Mouse (Mus musculus) macrophage (primary cell): ENCODE data around the gene Wasf2. TPM values are rescaled to one million over a fixed set of nuclear protein-coding genes. Genes with fewer than 3 reads are reported as not detected.

Experiments used
- H3K27ac ChIP-seq: fragments of 350-480 bp; formaldehyde crosslinking; 2 replicates; pipeline ENCODE4 v1.9.0; 2021
- H3K36me3 ChIP-seq: fragments of 350-480 bp; formaldehyde crosslinking; 2 replicates; pipeline ENCODE4 v1.9.0; 2021; ENCODE audit errors: inconsistent target
- H3K4me3 ChIP-seq: fragments of 350-480 bp; formaldehyde crosslinking; 2 replicates; pipeline ENCODE4 v1.9.0; 2021; ENCODE audit errors: inconsistent target
- H3K79me2 ChIP-seq: fragments of 350-480 bp; formaldehyde crosslinking; 2 replicates; pipeline ENCODE4 v1.9.0; 2021; ENCODE audit errors: inconsistent target
- WGBS: methylation state at CpG from one replicate; pipeline ENCODE4 v1.1.7; 2026; ENCODE audit warnings: inconsistent platforms; ENCODE audit not compliant: missing documents; 5-methylcytosine and 5-hydroxymethylcytosine counted together
- polyA plus RNA-seq: library from polyadenylated mRNA; stranded (reverse); fragments of 250-400 nt; gene quantifications from 3 replicates; pipeline ENCODE4 v1.2.4, GENCODE M21; 2018; ENCODE audit warnings: inconsistent platforms

Wasf2 gene
- polyA plus RNA-seq, 1 experiment from 2014 or later, result 117 TPM

DNA sequence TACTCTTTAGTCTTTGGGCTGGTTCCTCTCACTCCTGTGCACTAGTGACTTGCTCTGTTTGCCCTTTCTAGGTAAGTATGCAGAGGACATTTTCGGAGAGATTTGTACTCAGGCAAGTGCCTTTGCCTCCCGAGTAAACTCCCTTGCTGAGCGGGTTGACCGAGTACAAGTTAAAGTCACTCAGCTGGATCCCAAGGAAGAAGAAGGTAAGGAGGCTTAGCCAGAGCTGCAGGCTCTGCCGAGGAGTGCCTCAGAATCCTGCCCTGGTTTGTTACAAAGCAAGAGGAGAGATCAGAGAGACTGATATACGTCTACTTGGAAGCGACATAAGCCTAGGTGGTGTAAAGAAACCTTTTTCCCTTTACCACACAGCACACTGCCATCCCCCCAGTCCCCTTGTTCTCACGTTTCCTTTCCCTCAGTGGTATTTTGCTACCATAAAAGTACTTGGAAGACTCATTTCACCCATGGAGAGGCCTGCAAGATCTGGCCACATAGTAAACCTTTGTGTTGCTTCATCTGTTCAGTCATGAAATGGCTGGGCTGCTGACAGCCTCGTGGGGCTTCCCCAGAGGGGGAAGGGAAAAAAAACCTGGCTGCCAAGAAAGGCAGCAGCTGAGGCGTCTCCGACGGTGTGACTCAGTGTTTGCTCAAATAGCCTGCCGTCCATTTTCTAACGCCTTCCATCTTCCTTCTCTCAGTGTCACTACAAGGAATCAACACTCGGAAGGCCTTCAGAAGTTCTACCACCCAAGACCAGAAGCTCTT lies 54.8 kb downstream of the Wasf2 start:
- Histone ChIP-seq H3K4me3 (no peak overlapping the region), H3K36me3 (peaks cover 65% of the 10 kb centered on the region), H3K79me2 (peaks cover 95% of the 10 kb centered on the region), H3K27ac (no peak overlapping the region)
- WGBS, result 77% methylated on average over 15 of the region's 15 CpGs

DNA sequence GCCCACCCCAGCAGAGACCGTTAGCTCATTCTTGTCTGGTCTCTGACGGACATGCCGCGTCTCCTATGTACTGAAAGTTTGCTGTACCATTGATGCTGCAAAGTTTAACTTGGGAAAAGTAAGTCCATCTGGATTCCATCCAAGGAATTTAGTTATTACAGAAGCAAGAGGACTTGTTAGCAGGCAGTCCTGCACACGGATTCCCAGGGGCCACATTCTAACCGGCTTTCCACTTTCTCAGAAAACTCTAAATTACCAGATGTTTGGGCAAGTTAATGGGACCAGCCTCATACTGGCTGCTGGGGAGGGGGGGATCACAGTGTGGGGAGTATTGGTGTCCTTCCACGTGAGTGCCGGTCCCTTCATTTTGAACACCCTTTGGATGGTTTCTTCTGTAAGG lies 55.6 kb downstream of the Wasf2 start:
- Histone ChIP-seq H3K79me2 (peaks cover 87% of the 10 kb centered on the region), H3K4me3 (no peak overlapping the region), H3K36me3 (peaks cover 72% of the 10 kb centered on the region), H3K27ac (no peak overlapping the region)
- 95% methylated on average over 8 of the region's 8 CpGs for WGBS

DNA sequence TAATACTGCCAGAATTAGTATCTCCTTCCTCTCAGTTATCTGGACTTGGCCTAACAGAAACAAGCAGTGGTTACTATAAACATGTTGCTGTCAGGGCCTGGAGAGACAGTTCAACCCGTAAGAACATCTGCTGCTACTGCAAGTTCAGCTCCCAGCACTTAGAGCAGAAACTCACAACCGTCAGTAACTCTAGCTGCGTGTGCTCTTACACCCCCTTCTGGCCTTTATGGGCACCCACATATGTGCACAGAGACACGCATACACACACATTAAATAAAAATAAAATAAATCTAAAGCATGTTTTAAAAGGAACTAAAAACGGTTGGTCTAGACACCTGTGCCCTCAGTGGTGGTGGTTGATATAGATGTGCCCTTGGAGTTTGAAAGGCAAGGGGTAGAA lies 56.6 kb downstream of the Wasf2 start:
- Histone ChIP-seq H3K36me3 (peaks cover 73% of the 10 kb centered on the region), H3K79me2 (peaks cover 77% of the 10 kb centered on the region), H3K27ac (no peak overlapping the region), H3K4me3 (no peak overlapping the region)
- 96% methylated on average over 5 of the region's 5 CpGs for WGBS

DNA sequence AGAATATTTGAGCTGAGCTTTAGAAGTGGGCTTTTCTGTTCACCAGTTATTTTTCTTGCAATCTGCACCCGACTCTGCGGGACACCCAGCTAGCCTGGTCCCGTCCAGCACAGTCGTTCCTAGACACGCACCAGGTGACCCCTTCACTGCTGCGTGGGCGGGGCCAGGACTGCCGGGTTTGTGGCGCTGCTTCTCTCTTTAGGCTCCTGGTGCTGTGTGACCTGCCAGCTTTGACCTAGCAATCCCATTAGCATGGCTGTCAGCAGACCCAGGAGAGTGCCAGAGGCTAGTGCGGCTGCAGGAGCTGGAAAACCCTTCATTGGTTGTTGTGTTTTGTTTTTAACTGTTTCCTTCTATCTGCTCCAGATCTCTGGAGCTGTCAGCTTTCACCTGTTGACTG lies 59.1 kb downstream of the Wasf2 start:
- H3K36me3 ChIP-seq, result peaks cover 97% of the 10 kb centered on the region
- peaks cover 52% of the 10 kb centered on the region for H3K79me2 ChIP-seq
- 92% methylated on average over 10 of the region's 10 CpGs for WGBS
- H3K4me3 ChIP-seq, result no peak overlapping the region
- H3K27ac ChIP-seq, result no peak overlapping the region

DNA sequence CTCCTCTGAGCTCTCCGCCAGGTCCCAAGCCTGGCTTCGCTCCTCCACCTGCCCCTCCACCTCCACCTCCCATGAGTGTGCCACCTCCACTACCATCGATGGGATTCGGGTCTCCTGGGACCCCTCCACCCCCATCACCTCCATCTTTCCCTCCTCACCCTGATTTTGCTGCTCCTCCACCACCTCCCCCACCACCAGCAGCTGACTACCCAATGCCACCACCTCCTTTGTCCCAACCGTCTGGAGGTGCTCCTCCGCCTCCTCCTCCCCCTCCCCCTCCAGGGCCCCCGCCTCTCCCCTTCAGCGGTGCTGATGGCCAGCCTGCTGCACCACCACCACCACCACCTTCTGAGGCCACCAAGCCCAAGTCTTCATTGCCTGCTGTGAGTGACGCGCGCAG lies 64.2 kb downstream of the Wasf2 start:
- Histone ChIP-seq H3K4me3 (no peak overlapping the region), H3K36me3 (peaks cover 74% of the 10 kb centered on the region), H3K79me2 (peaks cover 4% of the 10 kb centered on the region; the same call in 1 of the 2 replicates), H3K27ac (no peak overlapping the region)
- WGBS, result 95% methylated on average over 9 of the region's 11 CpGs

DNA sequence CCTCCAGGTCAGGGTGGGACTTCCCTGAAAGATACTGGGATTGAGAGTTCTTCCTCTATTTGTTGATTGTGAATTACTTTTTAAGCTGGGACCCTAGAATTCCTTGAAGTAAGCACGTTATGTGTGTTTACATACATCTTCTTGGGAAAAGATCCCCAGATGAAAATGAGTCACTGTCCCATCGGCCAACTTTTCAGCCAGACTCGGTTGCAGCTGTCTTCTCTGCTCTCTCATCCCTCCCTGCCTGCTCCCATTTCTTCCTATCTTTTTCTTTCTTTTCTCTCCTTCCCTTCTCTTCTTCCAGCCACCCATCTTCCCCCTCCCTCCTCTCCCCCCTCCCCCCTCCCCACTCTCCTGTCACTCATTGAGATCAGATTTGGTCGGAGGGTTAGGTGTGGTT lies 64.7 kb downstream of the Wasf2 start:
- 94% methylated on average over 3 of the region's 4 CpGs for WGBS
- peaks cover 68% of the 10 kb centered on the region for H3K36me3 ChIP-seq

DNA sequence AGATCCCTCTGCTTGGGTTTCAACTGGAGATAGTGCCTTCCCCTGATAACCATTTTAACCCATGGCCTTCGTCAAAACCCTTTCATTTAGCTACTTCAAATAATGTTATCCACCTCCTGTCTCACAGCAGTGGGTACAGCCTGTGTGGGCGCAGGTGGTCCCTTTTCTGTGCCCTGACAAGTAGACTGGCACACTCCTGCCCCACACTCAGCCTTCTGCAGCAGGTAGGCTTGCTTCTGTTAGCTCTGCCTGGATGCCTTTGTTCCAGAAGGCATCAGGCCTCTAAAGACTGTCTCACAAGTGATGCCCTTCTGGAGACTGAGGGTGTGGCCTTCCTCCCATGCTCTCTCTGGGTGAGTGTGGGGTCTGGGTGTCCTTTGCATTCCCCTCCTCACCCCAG lies 65.8 kb downstream of the Wasf2 start:
- Histone ChIP-seq H3K27ac (no peak overlapping the region), H3K36me3 (peaks cover 57% of the 10 kb centered on the region), H3K79me2 (no peaks in the 10 kb centered on the region; the same call in 1 of the 2 replicates), H3K4me3 (no peak overlapping the region)
- WGBS, result 88% methylated on average over 2 of the region's 2 CpGs

More for the DNA sequence above, 64.7 kb downstream of the Wasf2 start:
- Histone ChIP-seq H3K4me3 (no peak overlapping the region), H3K79me2 (no peaks in the 10 kb centered on the region; the same call in 1 of the 2 replicates), H3K27ac (no peak overlapping the region)

DNA sequence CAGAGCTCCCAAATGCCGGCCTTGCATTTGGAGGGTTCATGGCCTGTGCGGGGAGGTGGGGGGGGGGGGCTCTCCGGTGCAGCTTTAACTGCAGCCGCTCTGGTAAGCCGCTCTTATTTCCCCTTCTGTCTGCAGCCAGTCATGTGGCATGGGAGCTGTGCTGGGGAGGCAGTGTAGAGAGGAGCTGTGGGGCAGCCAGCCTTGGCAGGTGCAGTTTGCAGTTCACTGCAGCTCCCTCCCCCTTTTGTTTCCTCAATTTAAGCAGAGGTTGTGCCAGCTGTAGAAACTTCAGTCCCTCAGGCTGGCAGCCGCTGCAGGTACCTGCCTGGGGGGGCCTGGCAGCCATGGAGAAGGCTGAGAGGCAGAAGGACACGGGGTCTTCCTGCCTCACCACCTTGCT lies 66.5 kb downstream of the Wasf2 start:
- no peak overlapping the region for H3K4me3 ChIP-seq
- no peak overlapping the region for H3K27ac ChIP-seq
- peaks cover 50% of the 10 kb centered on the region for H3K36me3 ChIP-seq
- WGBS, result 47% methylated on average over 6 of the region's 7 CpGs
- no peaks in the 10 kb centered on the region for H3K79me2 ChIP-seq

DNA sequence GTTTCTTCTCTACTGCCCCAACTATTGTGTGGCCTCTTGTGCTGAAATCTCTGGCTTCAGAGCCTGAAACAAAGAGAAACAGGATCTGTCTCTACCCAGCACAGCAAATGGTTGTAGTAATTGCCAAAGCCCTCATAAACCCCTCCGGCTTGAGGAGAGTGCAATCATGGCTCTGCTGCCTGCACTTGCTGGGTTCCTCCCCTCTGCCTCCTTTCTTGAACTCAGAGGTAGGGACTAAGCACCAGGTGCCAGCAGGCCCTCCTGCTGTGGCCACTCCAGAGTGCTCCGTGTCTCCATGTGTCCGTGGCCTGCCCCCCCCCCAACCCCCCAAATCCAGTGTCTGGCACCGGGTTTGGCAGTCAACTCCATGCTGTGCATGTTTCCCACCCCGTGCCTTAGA lies 67.0 kb downstream of the Wasf2 start:
- Histone ChIP-seq H3K4me3 (no peak overlapping the region), H3K36me3 (peaks cover 46% of the 10 kb centered on the region), H3K27ac (no peak overlapping the region), H3K79me2 (no peaks in the 10 kb centered on the region)
- 90% methylated on average over 5 of the region's 5 CpGs for WGBS

DNA sequence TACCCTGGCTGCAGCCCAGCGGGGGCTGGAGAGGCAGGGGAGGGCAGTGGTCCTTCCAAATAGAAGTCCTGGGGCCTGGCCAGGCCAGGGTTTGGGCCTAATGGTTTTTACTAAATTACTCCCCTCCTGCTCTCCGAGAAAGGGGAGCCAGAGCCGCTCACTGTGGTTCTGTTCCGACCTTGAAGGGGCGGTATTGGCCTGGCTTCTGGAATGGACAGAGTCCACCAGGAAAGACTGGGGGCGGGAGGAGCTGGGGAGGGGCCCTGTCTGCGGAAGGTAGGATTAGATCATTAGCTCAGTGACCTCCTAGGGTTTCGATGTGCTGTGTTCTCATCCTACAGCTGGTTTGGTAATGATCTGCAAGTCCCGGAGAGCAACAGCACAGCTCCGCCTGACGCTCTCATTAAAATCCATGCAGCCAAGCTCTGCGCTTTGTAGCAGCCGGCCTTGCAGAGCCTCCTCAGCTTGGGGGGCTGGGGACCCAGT lies 67.5 kb downstream of the Wasf2 start:
- Histone ChIP-seq H3K27ac (no peak overlapping the region), H3K36me3 (peaks cover 41% of the 10 kb centered on the region), H3K4me3 (no peak overlapping the region), H3K79me2 (no peaks in the 10 kb centered on the region)
- WGBS, result 91% methylated on average over 13 of the region's 13 CpGs

DNA sequence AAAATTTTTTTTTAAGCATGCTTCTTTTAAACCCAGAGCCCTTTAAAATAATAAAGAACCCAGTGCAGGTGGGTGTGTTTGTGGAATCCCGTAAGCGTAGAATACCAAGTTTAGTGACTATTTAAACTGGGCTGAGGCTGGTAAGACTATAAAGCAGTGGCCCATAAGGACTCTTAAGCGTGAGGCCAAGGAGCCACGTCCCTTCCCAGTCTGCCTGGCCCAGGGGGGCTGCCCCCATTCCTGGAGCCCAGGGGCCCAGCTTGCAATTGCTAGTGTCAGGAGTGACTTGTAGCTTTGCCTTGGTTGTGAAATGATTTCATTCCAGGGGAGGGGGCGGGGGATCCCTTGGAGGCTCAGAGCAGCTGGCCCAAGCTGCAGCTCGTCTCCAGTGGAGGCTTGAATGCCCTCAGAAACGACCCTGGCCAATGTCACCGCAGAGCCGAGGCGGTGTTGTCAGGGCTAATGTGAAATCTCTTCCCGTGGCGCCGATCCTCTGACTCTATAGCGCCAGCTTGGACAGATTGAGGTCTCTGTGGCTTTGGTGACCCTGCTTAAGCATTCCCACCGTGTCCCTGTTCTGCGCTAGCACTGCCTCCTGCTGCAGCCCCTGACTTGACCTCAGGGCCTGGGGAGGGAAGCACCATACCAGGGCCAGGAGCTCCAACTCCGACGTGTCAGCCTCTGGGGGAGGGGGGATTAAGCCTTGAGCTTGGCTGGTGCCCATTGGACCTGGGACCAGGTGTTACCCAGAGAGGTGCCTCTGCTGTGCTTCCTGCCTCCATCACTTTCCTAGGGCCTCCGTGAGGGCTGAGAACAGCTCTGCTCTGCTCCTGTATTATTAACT lies 68.3 kb downstream of the Wasf2 start:
- Histone ChIP-seq H3K36me3 (peaks cover 34% of the 10 kb centered on the region), H3K27ac (no peak overlapping the region), H3K4me3 (no peak overlapping the region), H3K79me2 (no peaks in the 10 kb centered on the region)
- 87% methylated on average over 19 of the region's 19 CpGs for WGBS

DNA sequence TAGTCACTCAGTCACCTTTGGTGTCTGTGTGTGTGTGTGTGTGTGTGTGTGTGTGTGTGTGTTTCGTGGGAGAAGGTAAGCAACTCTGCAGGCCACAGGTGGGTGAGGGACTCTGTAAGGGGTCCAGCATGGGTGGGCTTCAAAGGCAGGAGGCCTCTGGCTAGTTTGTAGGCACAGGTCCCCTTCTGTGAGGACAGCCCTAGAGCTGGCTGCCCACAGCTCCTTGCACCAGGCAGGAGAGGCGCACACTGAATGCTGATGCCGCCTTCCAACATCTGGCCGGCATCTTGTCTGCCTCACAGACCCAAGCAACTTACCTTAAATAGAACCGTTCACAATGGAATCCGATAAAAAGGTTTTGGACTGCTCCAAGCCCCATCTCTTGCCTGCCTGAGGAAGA lies 69.4 kb downstream of the Wasf2 start:
- Histone ChIP-seq H3K27ac (no peak overlapping the region), H3K4me3 (no peak overlapping the region), H3K36me3 (peaks cover 24% of the 10 kb centered on the region), H3K79me2 (no peaks in the 10 kb centered on the region)
- WGBS, result 88% methylated on average over 6 of the region's 6 CpGs

DNA sequence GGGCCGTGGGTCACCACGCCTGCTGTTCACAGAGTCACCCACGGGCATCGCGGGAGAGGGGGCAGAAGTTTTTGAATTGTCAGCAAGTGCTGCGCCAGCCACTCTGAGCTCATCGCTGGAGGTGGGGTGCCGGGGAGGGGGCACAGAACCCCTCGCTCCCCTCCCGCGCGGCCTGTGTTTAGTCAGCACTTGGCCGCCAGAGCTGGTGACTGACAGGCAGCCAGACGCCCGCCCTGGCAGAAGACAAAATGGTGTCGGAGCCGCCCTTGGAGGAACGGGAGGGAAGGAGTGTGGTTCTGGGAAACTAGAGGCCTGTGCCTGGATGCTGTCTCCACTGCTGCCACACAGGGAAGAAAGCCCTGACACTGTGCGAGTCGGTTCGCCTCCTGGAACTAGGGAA lies 70.0 kb downstream of the Wasf2 start:
- H3K4me3 ChIP-seq, result no peak overlapping the region
- no peak overlapping the region for H3K27ac ChIP-seq
- no peaks in the 10 kb centered on the region for H3K79me2 ChIP-seq
- 79% methylated on average over 19 of the region's 21 CpGs for WGBS
- H3K36me3 ChIP-seq, result peaks cover 18% of the 10 kb centered on the region

DNA sequence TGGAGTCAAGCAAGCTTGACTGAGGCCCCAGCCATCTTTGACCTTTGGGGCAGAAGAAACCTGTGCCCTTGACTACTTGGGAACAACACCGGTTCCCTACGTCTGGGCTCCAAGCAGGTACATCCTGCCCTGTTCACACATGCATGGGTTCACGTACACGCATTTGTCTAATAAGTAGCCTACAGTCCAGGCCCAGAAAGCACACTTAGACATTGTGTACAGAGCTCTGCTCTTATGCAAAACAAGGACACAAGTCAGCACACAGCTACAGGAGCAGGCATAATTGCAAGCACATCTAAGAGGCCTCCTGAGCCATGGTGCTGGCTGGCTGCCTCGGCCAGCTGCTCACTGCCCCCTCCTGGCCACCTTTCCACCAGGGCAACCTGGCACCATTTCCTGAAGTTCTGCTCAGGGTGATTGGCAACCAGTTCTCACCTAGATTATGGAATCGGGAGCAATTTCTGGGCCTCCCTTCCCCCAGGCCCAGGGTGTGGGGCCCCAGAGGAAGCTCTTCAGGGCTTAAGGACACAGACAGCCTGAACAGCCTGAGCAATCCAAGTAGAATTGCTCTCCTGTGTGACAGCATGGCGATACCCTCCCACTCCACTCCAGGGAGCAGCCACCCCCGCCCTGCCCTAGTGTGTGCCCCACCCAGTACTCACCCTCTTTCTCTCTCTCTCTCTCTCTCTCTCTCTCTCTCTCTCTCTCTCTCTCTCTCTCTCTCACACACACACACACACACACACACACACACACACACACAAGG lies 70.9 kb downstream of the Wasf2 start:
- Histone ChIP-seq H3K4me3 (no peak overlapping the region), H3K27ac (no peak overlapping the region), H3K36me3 (peaks cover 9% of the 10 kb centered on the region), H3K79me2 (no peaks in the 10 kb centered on the region)
- WGBS, result 70% methylated on average over 7 of the region's 8 CpGs
